Comparison of ENCODE assay signal across 13 mouse cellular contexts in genomic region chr9:90204396-90204915, GRCm38 (mm10). TPM values are rescaled to one million over a fixed set of nuclear protein-coding genes. Genes with fewer than 3 reads are reported as not detected.
DNase-seq lines count a peak whose midpoint lies in the region; ATAC-seq and TF ChIP-seq lines count a peak whose summit lies in the region.
"Had no signal": no experiment of that assay in that cellular context is flagged by ENCODE, and none has a peak within 500 bp of the region (broad histone marks: within the 10 kb centered on the region; RNA-seq: fewer than 3 reads in every experiment).

No protein-coding gene starts in this region.

- H3K27me3 ChIP-seq in kidney, embryonic 14.5 days (ENCODE audit: control insufficient read depth, insufficient read depth, low read length): no peaks in the 10 kb centered on the region
- no peaks in the 10 kb centered on the region for H3K27me3 ChIP-seq in C2C12 (ENCODE audit: control insufficient read depth, insufficient read depth, insufficient read length)
- H3K27me3 ChIP-seq: heart, embryonic 12.5 days; neural tube, embryonic 13.5 days had no signal

- no peaks in the 10 kb centered on the region for H3K4me1 ChIP-seq in kidney, embryonic 14.5 days (ENCODE audit: control insufficient read depth, insufficient read depth, low read length)
- H3K4me1 ChIP-seq in embryonic fibroblast, embryonic 13.5 days (ENCODE audit: control insufficient read depth, insufficient read depth, low read length): peaks cover 10% of the 10 kb centered on the region; the same call in 1 of the 2 replicates
- H3K4me1 ChIP-seq: neural tube, embryonic 13.5 days had no signal

- no peak overlapping the region for H3K4me2 ChIP-seq in kidney, embryonic 14.5 days (replicated peaks; ENCODE audit: low read depth, low read length)
- H3K4me2 ChIP-seq: heart, embryonic 12.5 days; neural tube, embryonic 13.5 days had no signal

- H3K36me3 ChIP-seq in kidney, embryonic 14.5 days (ENCODE audit: control insufficient read depth, insufficient read depth, low read length): peaks cover 17% of the 10 kb centered on the region
- H3K36me3 ChIP-seq in C2C12 (ENCODE audit: control insufficient read depth, insufficient read depth): peaks cover 3% of the 10 kb centered on the region

- H3K9ac ChIP-seq in kidney, embryonic 14.5 days (ENCODE audit: low read depth, low read length): no peak overlapping the region
- H3K9ac ChIP-seq: heart, embryonic 12.5 days; neural tube, embryonic 13.5 days had no signal

- no peak for ATAC-seq in kidney, embryonic 14.5 days (ENCODE audit: low FRiP score, low TSS enrichment)
- ATAC-seq: forebrain, embryonic 16.5 days had no signal

- WGBS in kidney, embryonic 14.5 days: 75% methylated on average over 8 of the region's 8 CpGs

- H3K79me2 ChIP-seq in C2C12 (ENCODE audit: control insufficient read depth, insufficient read depth): no peaks in the 10 kb centered on the region

- peak; percentile 72 for TF ChIP-seq CTCF in C2C12 (IDR thresholded peaks at IDR 0.05; ENCODE audit: control insufficient read depth, insufficient read depth, insufficient read length)
- TF ChIP-seq CTCF in embryonic fibroblast, embryonic 13.5 days (IDR thresholded peaks at IDR 0.05; ENCODE audit: borderline replicate concordance, insufficient read depth, low read length): 0 out of 2 replicates have a peak, but pooled peaks have one; percentile 41

- peak; percentile 37 for DNase-seq in adrenal gland, postnatal 25 days
- no peak for DNase-seq in adrenal gland, postnatal 10 days
- DNase-seq in kidney, postnatal 4 days: peak; percentile 30 to 38
- no peak for DNase-seq in right cerebral cortex, postnatal 4 days
- DNase-seq in spleen, adult 12 weeks (ENCODE audit: low spot score): no peak
- DNase-seq: kidney, adult 11 months; lung, postnatal 36 days had no signal

- TF ChIP-seq POLR2A in embryonic fibroblast, embryonic 13.5 days (IDR thresholded peaks at IDR 0.05; ENCODE audit: low read depth, low read length): no peak

- H3K9me3 ChIP-seq in kidney, embryonic 14.5 days (ENCODE audit: control insufficient read depth, low read length): no peaks in the 10 kb centered on the region
- H3K9me3 ChIP-seq: heart, embryonic 12.5 days; neural tube, embryonic 13.5 days had no signal

- no peaks in the 10 kb centered on the region for H3K79me3 ChIP-seq in C2C12 (ENCODE audit: low read depth)

- no peak overlapping the region for H3ac ChIP-seq in C2C12 (ENCODE audit: control insufficient read depth, insufficient read length, low read depth)

- no peak overlapping the region for H3K27ac ChIP-seq in kidney, embryonic 14.5 days (ENCODE audit: low read depth, low read length)
- no peak overlapping the region for H3K27ac ChIP-seq in embryonic fibroblast, embryonic 13.5 days (ENCODE audit: insufficient read depth, low read length)
- H3K27ac ChIP-seq: neural tube, embryonic 13.5 days had no signal

- H3K4me3 ChIP-seq in kidney, embryonic 14.5 days (ENCODE audit: low read length): no peak overlapping the region
- no peak overlapping the region for H3K4me3 ChIP-seq in C2C12 (ENCODE audit: insufficient read depth, poor library complexity, severe bottlenecking)
- no peak overlapping the region for H3K4me3 ChIP-seq in embryonic fibroblast, embryonic 13.5 days (ENCODE audit: insufficient read depth, low read length)
- H3K4me3 ChIP-seq: heart, embryonic 12.5 days; neural tube, embryonic 13.5 days had no signal

TF ChIP-seq in C2C12, 6 proteins besides CTCF, POLR2A, EP300 and RAD21:
- TF ChIP-seq CEBPB (IDR thresholded peaks at IDR 0.05; ENCODE audit: low read depth): no peak
- TF ChIP-seq USF1 (IDR thresholded peaks at IDR 0.05; ENCODE audit: low read depth): peak; percentile 33
- TF ChIP-seq MAX (IDR thresholded peaks at IDR 0.05): no peak
- no peak for TF ChIP-seq FOSL1 (IDR thresholded peaks at IDR 0.05; ENCODE audit: insufficient read depth, low read length, poor library complexity, severe bottlenecking)
- peak; percentile 58 for TF ChIP-seq MYOD1 (IDR thresholded peaks at IDR 0.05; ENCODE audit: control insufficient read depth, insufficient read length, low read depth)
- no peak for TF ChIP-seq MYOG (IDR thresholded peaks at IDR 0.05; ENCODE audit: control insufficient read depth, extremely low read depth, insufficient read length)

RNA-seq across cellular contexts. Expression of gene Adamts7, which starts 41.6 kb away (rescaled TPM):
- 6.0 and 7.5 TPM in 2 replicates for total RNA-seq in adrenal gland, postnatal 25 days (2021)
- 10 to 100 TPM in 1 of 2 experiments, 1 to 10 TPM in 1; 8.4 to 10.7 TPM for total RNA-seq in adrenal gland, postnatal 10 days (2021)
- polyA plus RNA-seq in kidney, embryonic 14.5 days (2014; fragmentation: Nextera tagmentation; extraction: Ambion mirVana): 10.0 and 10.6 TPM in 2 replicates
- polyA plus RNA-seq in C2C12 (2012; fragmentation: generic; extraction: Trizol): 9.8 TPM
- polyA plus RNA-seq in embryonic fibroblast, embryonic 13.5 days (2011; ENCODE audit: insufficient read length, low read depth, missing spikeins): 6.3 and 6.5 TPM in 2 replicates

Comparison
In these comparisons a context has a peak if more than half of its experiments do, and no peak if none do; other contexts are left out.
1. DNase-seq: peak in adrenal gland, postnatal 25 days (single experiment) and kidney, postnatal 4 days (2 of 2); none in adrenal gland, postnatal 10 days (single experiment), right cerebral cortex, postnatal 4 days (single experiment) and spleen, adult 12 weeks (single experiment).